Mouse (Mus musculus) stomach, embryonic 14.5 days (tissue): Measurements from ENCODE around the gene Mtrr. TPM values are rescaled to one million over a fixed set of nuclear protein-coding genes. Genes with fewer than 3 reads are reported as not detected.

Experiments used
- ATAC-seq: fragments of 200-750 bp; cut with Nextera tagmentation; 2 replicates; pipeline ENCODE4 v1.8.0; 2017; ENCODE audit warnings: low read depth, moderate TSS enrichment; ENCODE audit not compliant: insufficient number of reproducible peaks, insufficient read depth, low FRiP score
- H3K27ac ChIP-seq: fragments of 300-500 bp; sonication (generic); 2 replicates; pipeline ENCODE4 v1.5.1; 2014; ENCODE audit warnings: mild to moderate bottlenecking, low read length, moderate library complexity, mixed read lengths
- H3K27me3 ChIP-seq: fragments of 300-500 bp; sonication (generic); 2 replicates; pipeline ENCODE4 v1.6.1; 2014; ENCODE audit warnings: low read length, control low read depth, mixed read lengths; ENCODE audit not compliant: control insufficient read depth, insufficient read depth
- H3K36me3 ChIP-seq: fragments of 300-500 bp; sonication (generic); 2 replicates; pipeline ENCODE4 v1.6.1; 2014; ENCODE audit warnings: mild to moderate bottlenecking, control low read depth, low read length, moderate library complexity, mixed read lengths; ENCODE audit not compliant: control insufficient read depth, insufficient read depth
- H3K4me1 ChIP-seq: fragments of 300-500 bp; sonication (generic); 2 replicates; pipeline ENCODE4 v1.6.1; 2014; ENCODE audit warnings: low read length, control low read depth, mixed read lengths; ENCODE audit not compliant: control insufficient read depth, insufficient read depth
- H3K4me2 ChIP-seq: fragments of 300-500 bp; sonication (generic); replicated peaks from 2 replicates; pipeline ENCODE4 v1.6.1; 2014; ENCODE audit warnings: low read depth, low read length, control low read depth
- H3K4me3 ChIP-seq: fragments of 300-500 bp; sonication (generic); 2 replicates; pipeline ENCODE4 v1.5.1; 2014; ENCODE audit warnings: low read depth, low read length, control low read depth
- H3K9ac ChIP-seq: fragments of 300-500 bp; sonication (generic); replicated peaks from 2 replicates; pipeline ENCODE4 v1.6.1; 2014; ENCODE audit warnings: low read depth, mild to moderate bottlenecking, control low read depth, low read length, moderate library complexity, mixed read lengths
- H3K9me3 ChIP-seq: fragments of 300-500 bp; sonication (generic); 2 replicates; pipeline ENCODE4 v1.6.1; 2016; ENCODE audit warnings: low read depth, low read length, control low read depth; ENCODE audit not compliant: control insufficient read depth
- WGBS: fragments of 180-500 bp; shearing (Covaris S2); extraction: QIAGEN DNeasy Blood & Tissue Kit; methylation state at CpG from one replicate; pipeline ENCODE4 v1.1.7; 2014; 5-methylcytosine and 5-hydroxymethylcytosine counted together
- polyA plus RNA-seq: library from polyadenylated mRNA; unstranded; fragments of >200 nt; fragmentation: Nextera tagmentation; extraction: Ambion mirVana; gene quantifications from 2 replicates; pipeline ENCODE4 v1.2.1, GENCODE M21; 2014

Gene Mtrr
- 17.9 and 19.1 TPM in 2 replicates for polyA plus RNA-seq

- Histone ChIP-seq H3K27ac (peak within 1 kb of the TSS; percentile 78), H3K27me3 (no peaks in the 10 kb centered on the region), H3K4me2 (peak within 1 kb of the TSS; percentile 79), H3K9me3 (no peaks in the 10 kb centered on the region), H3K4me1 (no peaks in the 10 kb centered on the region), H3K9ac (peak within 1 kb of the TSS; percentile 79), H3K36me3 (peaks cover 36% of the 10 kb centered on the region), H3K4me3 (peak within 1 kb of the TSS; percentile 80)
- ATAC-seq: peak; percentile 99
- under 1% methylated on average over 81 of the region's 81 CpGs for WGBS
Observed at GRCm38 (mm10) chr13:68581747-68582516, at the start of gene Mtrr, which contains the start of gene Fastkd3. Gene Mtrr (minus strand): TSS chr13:68582149. Gene Fastkd3 (plus strand): TSS chr13:68582234.

DNA sequence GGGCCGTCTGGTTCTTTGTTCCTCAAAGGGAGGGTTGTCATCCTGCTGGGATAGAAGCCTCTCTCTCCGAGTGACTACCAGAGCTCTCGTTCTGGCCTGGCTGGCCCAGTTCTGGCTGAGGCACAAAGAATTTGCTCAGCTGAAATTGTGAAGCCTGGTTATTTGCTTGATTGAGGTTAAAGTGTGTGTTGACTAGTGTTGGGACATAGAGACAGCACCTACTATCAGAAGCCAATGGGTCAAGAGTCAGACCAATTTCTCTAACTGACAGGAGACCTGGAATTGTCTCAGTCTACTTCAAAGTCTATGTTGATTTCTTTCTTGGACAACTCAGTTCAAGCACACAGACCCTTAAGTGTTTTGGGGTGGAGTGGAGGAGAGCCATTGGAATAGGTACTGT, 45.1 kb upstream of the Mtrr start:
- Histone ChIP-seq H3K27ac (no peak overlapping the region), H3K9ac (no peak overlapping the region), H3K36me3 (no peaks in the 10 kb centered on the region), H3K4me2 (no peak overlapping the region), H3K27me3 (no peaks in the 10 kb centered on the region), H3K4me3 (no peak overlapping the region), H3K9me3 (no peaks in the 10 kb centered on the region), H3K4me1 (no peaks in the 10 kb centered on the region)
- ATAC-seq: no peak
- 62% methylated on average over 3 of the region's 3 CpGs for WGBS

- H3K36me3 ChIP-seq: no peaks in the 10 kb centered on the region
- no peaks in the 10 kb centered on the region for H3K4me1 ChIP-seq
- no peak overlapping the region for H3K4me2 ChIP-seq
- no peak overlapping the region for H3K27ac ChIP-seq
- 63% methylated on average over 6 of the region's 6 CpGs for WGBS
- H3K9ac ChIP-seq: no peak overlapping the region
- ATAC-seq: peak; percentile 28; the same call in 1 of the 2 replicates
- H3K27me3 ChIP-seq: no peaks in the 10 kb centered on the region
- H3K9me3 ChIP-seq: no peaks in the 10 kb centered on the region
- H3K4me3 ChIP-seq: no peak overlapping the region
Observed at GRCm38 (mm10) chr13:68622792-68623191, 40.8 kb upstream of the Mtrr start.

GRCm38 (mm10) chr13:68607652-68608405, 25.9 kb upstream of the Mtrr start:
- no peak overlapping the region for H3K9ac ChIP-seq

GRCm38 (mm10) chr13:68605689-68606126, 23.8 kb upstream of the Mtrr start:
- 1% methylated on average over 11 of the region's 11 CpGs for WGBS
- H3K36me3 ChIP-seq: no peaks in the 10 kb centered on the region
- H3K4me3 ChIP-seq: peak overlapping the region; percentile 12; the same call in 1 of the 2 replicates

More at GRCm38 (mm10) chr13:68607652-68608405, 25.9 kb upstream of the Mtrr start:
- Histone ChIP-seq H3K4me2 (peak overlapping the region; percentile 28), H3K27ac (no peak overlapping the region), H3K27me3 (no peaks in the 10 kb centered on the region), H3K4me1 (no peaks in the 10 kb centered on the region), H3K9me3 (no peaks in the 10 kb centered on the region), H3K4me3 (0 out of 2 replicates have a peak overlapping the region, but pooled peaks have one; percentile 1), H3K36me3 (no peaks in the 10 kb centered on the region)
- WGBS: 36% methylated on average over 21 of the region's 21 CpGs
- ATAC-seq: peak; percentile 48; the same call in 1 of the 2 replicates

GRCm38 (mm10) chr13:68603085-68603484, 21.1 kb upstream of the Mtrr start:
- no peaks in the 10 kb centered on the region for H3K27me3 ChIP-seq
- H3K4me1 ChIP-seq: no peaks in the 10 kb centered on the region
- no peak overlapping the region for H3K9ac ChIP-seq
- no peak overlapping the region for H3K27ac ChIP-seq
- no peak for ATAC-seq
- H3K9me3 ChIP-seq: no peaks in the 10 kb centered on the region
- no peaks in the 10 kb centered on the region for H3K36me3 ChIP-seq
- no peak overlapping the region for H3K4me2 ChIP-seq
- H3K4me3 ChIP-seq: no peak overlapping the region
- WGBS: 78% methylated on average over 6 of the region's 6 CpGs

More at GRCm38 (mm10) chr13:68605689-68606126, 23.8 kb upstream of the Mtrr start:
- H3K9me3 ChIP-seq: no peaks in the 10 kb centered on the region
- ATAC-seq: peak; percentile 68
- H3K27me3 ChIP-seq: no peaks in the 10 kb centered on the region
- H3K4me1 ChIP-seq: no peaks in the 10 kb centered on the region
- H3K27ac ChIP-seq: no peak overlapping the region
- H3K9ac ChIP-seq: no peak overlapping the region
- H3K4me2 ChIP-seq: peak overlapping the region; percentile 32

- Histone ChIP-seq H3K9ac (no peak overlapping the region), H3K4me1 (0 out of 2 replicates have a peak, but pooled peaks cover 5% of the 10 kb centered on the region), H3K27me3 (no peaks in the 10 kb centered on the region), H3K9me3 (no peaks in the 10 kb centered on the region), H3K27ac (no peak overlapping the region), H3K4me3 (no peak overlapping the region), H3K36me3 (no peaks in the 10 kb centered on the region), H3K4me2 (no peak overlapping the region)
- peak; percentile 47; the same call in 1 of the 2 replicates for ATAC-seq
- 16% methylated on average over 6 of the region's 6 CpGs for WGBS
Observed at GRCm38 (mm10) chr13:68601184-68601583, 19.2 kb upstream of the Mtrr start.

DNA sequence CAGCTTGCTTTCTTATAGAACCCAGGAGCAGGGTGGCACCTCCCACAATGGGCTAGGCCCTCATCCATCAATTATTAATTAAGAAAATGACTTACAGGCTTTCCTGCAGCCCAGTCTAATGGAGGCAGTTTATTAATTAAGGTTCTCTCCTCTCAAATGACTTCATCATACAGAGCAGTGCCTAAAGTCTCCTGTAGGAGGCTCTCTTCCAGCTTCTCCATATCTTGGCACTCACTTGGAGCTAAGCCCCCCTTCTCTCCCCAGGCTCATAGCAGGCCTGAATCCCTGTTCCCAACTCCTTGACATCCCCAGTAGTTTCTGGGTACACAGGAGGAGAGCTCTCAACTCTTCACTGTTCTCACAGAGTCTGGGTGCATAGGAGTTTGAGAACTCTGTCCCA, 17.0 kb upstream of the Mtrr start:
- H3K4me3 ChIP-seq: no peak overlapping the region
- no peak overlapping the region for H3K9ac ChIP-seq
- ATAC-seq: no peak
- H3K27me3 ChIP-seq: no peaks in the 10 kb centered on the region
- 0 out of 2 replicates have a peak, but pooled peaks cover 5% of the 10 kb centered on the region for H3K4me1 ChIP-seq
- H3K4me2 ChIP-seq: no peak overlapping the region
- no peaks in the 10 kb centered on the region for H3K9me3 ChIP-seq
- no peak overlapping the region for H3K27ac ChIP-seq
- no peaks in the 10 kb centered on the region for H3K36me3 ChIP-seq
